Mouse (Mus musculus): Measurements from ENCODE around the gene Plcl2. TPM values are rescaled to one million over a fixed set of nuclear protein-coding genes. Genes with fewer than 3 reads are reported as not detected.
A peak's percentile ranks its signal among the peaks of the same experiment; 100 is the strongest.

Gene Plcl2
- polyA plus RNA-seq, 1 experiment from 2014 or later = 4.8 TPM

GRCm38 (mm10) chr17:50470432-50471078 lies 38.6 kb upstream of the Plcl2 start:
- 45% methylated on average over 16 of the region's 16 CpGs for WGBS
- Histone ChIP-seq H3K4me1 (replicated peaks; ENCODE audit: control insufficient read depth, insufficient read depth, low read length) (no peaks in the 10 kb centered on the region), H3K9ac (ENCODE audit: low read depth, low read length) (no peak overlapping the region), H3K9me3 (ENCODE audit: control insufficient read depth) (no peaks in the 10 kb centered on the region), H3K4me3 (ENCODE audit: low read depth, low read length) (0 out of 2 replicates have a peak overlapping the region, but pooled peaks have one; percentile 11), H3K36me3 (ENCODE audit: control insufficient read depth, insufficient read depth) (no peaks in the 10 kb centered on the region), H3K27ac (ENCODE audit: low read depth, low read length) (peak overlapping the region; percentile 42), H3K27me3 (replicated peaks; ENCODE audit: control insufficient read depth, insufficient read depth, low read length) (no peaks in the 10 kb centered on the region), H3K4me2 (replicated peaks; ENCODE audit: low read depth) (peak overlapping the region; percentile 49)
- ATAC-seq = peak; percentile 38; the same call in 1 of the 2 replicates
- no peak for TF ChIP-seq CTCF (IDR thresholded peaks at IDR 0.05; ENCODE audit: low read depth)

- H3K4me2 ChIP-seq (replicated peaks; ENCODE audit: low read depth) = no peak overlapping the region
These were observed 38.0 kb upstream of the Plcl2 start for GRCm38 (mm10) chr17:50471230-50471629.

GRCm38 (mm10) chr17:50477277-50477676 lies 31.9 kb upstream of the Plcl2 start:
- no peaks in the 10 kb centered on the region for H3K4me1 ChIP-seq (replicated peaks; ENCODE audit: control insufficient read depth, insufficient read depth, low read length)
- no peaks in the 10 kb centered on the region for H3K27me3 ChIP-seq (replicated peaks; ENCODE audit: control insufficient read depth, insufficient read depth, low read length)
- no peaks in the 10 kb centered on the region for H3K9me3 ChIP-seq (ENCODE audit: control insufficient read depth)
- WGBS = 84% methylated on average over 4 of the region's 4 CpGs
- no peak overlapping the region for H3K4me3 ChIP-seq (ENCODE audit: low read depth, low read length)
- H3K36me3 ChIP-seq (ENCODE audit: control insufficient read depth, insufficient read depth) = no peaks in the 10 kb centered on the region
- no peak overlapping the region for H3K9ac ChIP-seq (ENCODE audit: low read depth, low read length)
- ATAC-seq = no peak
- H3K4me2 ChIP-seq (replicated peaks; ENCODE audit: low read depth) = no peak overlapping the region
- TF ChIP-seq CTCF (IDR thresholded peaks at IDR 0.05; ENCODE audit: low read depth) = no peak
- no peak overlapping the region for H3K27ac ChIP-seq (ENCODE audit: low read depth, low read length)

More at GRCm38 (mm10) chr17:50471230-50471629, 38.0 kb upstream of the Plcl2 start:
- 62% methylated on average over 3 of the region's 3 CpGs for WGBS
- Histone ChIP-seq H3K27me3 (replicated peaks; ENCODE audit: control insufficient read depth, insufficient read depth, low read length) (no peaks in the 10 kb centered on the region), H3K9me3 (ENCODE audit: control insufficient read depth) (no peaks in the 10 kb centered on the region), H3K4me3 (ENCODE audit: low read depth, low read length) (no peak overlapping the region), H3K4me1 (replicated peaks; ENCODE audit: control insufficient read depth, insufficient read depth, low read length) (no peaks in the 10 kb centered on the region), H3K9ac (ENCODE audit: low read depth, low read length) (no peak overlapping the region), H3K36me3 (ENCODE audit: control insufficient read depth, insufficient read depth) (no peaks in the 10 kb centered on the region), H3K27ac (ENCODE audit: low read depth, low read length) (0 out of 2 replicates have a peak overlapping the region, but pooled peaks have one; percentile 42)
- no peak for TF ChIP-seq CTCF (IDR thresholded peaks at IDR 0.05; ENCODE audit: low read depth)
- ATAC-seq = no peak

- 61% methylated on average over 7 of the region's 7 CpGs for WGBS
These were observed 28.3 kb upstream of the Plcl2 start for GRCm38 (mm10) chr17:50480867-50481266.

GRCm38 (mm10) chr17:50483700-50484099 lies 25.5 kb upstream of the Plcl2 start:
- no peak for ATAC-seq
- TF ChIP-seq CTCF (IDR thresholded peaks at IDR 0.05; ENCODE audit: low read depth) = no peak
- H3K27me3 ChIP-seq (replicated peaks; ENCODE audit: control insufficient read depth, insufficient read depth, low read length) = no peaks in the 10 kb centered on the region
- no peak overlapping the region for H3K4me2 ChIP-seq (replicated peaks; ENCODE audit: low read depth)
- H3K36me3 ChIP-seq (ENCODE audit: control insufficient read depth, insufficient read depth) = no peaks in the 10 kb centered on the region
- no peak overlapping the region for H3K9ac ChIP-seq (ENCODE audit: low read depth, low read length)
- H3K4me3 ChIP-seq (ENCODE audit: low read depth, low read length) = no peak overlapping the region
- H3K4me1 ChIP-seq (replicated peaks; ENCODE audit: control insufficient read depth, insufficient read depth, low read length) = no peaks in the 10 kb centered on the region
- no peak overlapping the region for H3K27ac ChIP-seq (ENCODE audit: low read depth, low read length)
- WGBS = 70% methylated on average over 7 of the region's 7 CpGs
- no peaks in the 10 kb centered on the region for H3K9me3 ChIP-seq (ENCODE audit: control insufficient read depth)

More at GRCm38 (mm10) chr17:50480867-50481266, 28.3 kb upstream of the Plcl2 start:
- no peak for ATAC-seq
- Histone ChIP-seq H3K4me3 (ENCODE audit: low read depth, low read length) (no peak overlapping the region), H3K36me3 (ENCODE audit: control insufficient read depth, insufficient read depth) (no peaks in the 10 kb centered on the region), H3K9ac (ENCODE audit: low read depth, low read length) (no peak overlapping the region), H3K4me1 (replicated peaks; ENCODE audit: control insufficient read depth, insufficient read depth, low read length) (no peaks in the 10 kb centered on the region), H3K4me2 (replicated peaks; ENCODE audit: low read depth) (no peak overlapping the region), H3K9me3 (ENCODE audit: control insufficient read depth) (no peaks in the 10 kb centered on the region), H3K27me3 (replicated peaks; ENCODE audit: control insufficient read depth, insufficient read depth, low read length) (no peaks in the 10 kb centered on the region), H3K27ac (ENCODE audit: low read depth, low read length) (no peak overlapping the region)
- no peak for TF ChIP-seq CTCF (IDR thresholded peaks at IDR 0.05; ENCODE audit: low read depth)

- H3K9me3 ChIP-seq (ENCODE audit: control insufficient read depth) = no peaks in the 10 kb centered on the region
These were observed 24.2 kb upstream of the Plcl2 start for GRCm38 (mm10) chr17:50484981-50485380.

More at GRCm38 (mm10) chr17:50484981-50485380, 24.2 kb upstream of the Plcl2 start:
- Histone ChIP-seq H3K36me3 (ENCODE audit: control insufficient read depth, insufficient read depth) (no peaks in the 10 kb centered on the region), H3K27me3 (replicated peaks; ENCODE audit: control insufficient read depth, insufficient read depth, low read length) (no peaks in the 10 kb centered on the region), H3K4me3 (ENCODE audit: low read depth, low read length) (no peak overlapping the region), H3K9ac (ENCODE audit: low read depth, low read length) (no peak overlapping the region), H3K4me1 (replicated peaks; ENCODE audit: control insufficient read depth, insufficient read depth, low read length) (no peaks in the 10 kb centered on the region), H3K27ac (ENCODE audit: low read depth, low read length) (no peak overlapping the region), H3K4me2 (replicated peaks; ENCODE audit: low read depth) (no peak overlapping the region)
- ATAC-seq = no peak
- no peak for TF ChIP-seq CTCF (IDR thresholded peaks at IDR 0.05; ENCODE audit: low read depth)
- WGBS = 72% methylated on average over 5 of the region's 5 CpGs

Data from intestine, postnatal 0 days (tissue).